Mouse (Mus musculus) fibroblast of lung, adult 2 months (primary cell): Measurements from ENCODE around the gene Brinp3.
"Not testable (repeated sequence)": the region's sequence is repeated elsewhere in the genome, so short reads cannot be mapped to it uniquely, and the experiment has no call there.

Experiments
- DNase-seq: peaks from one replicate; pipeline ENCODE4 v3.0.0-alpha.2; 2011; ENCODE audit warnings: low read depth

Gene Brinp3

GRCm38 (mm10) chr1:146494681-146495331, at the start of gene Brinp3:
Gene Brinp3 (plus strand): TSS chr1:146494760.
- DNase-seq = no peak

GRCm38 (mm10) chr1:146494221-146494620, 339 bp upstream of the Brinp3 start:
- no peak for DNase-seq

GRCm38 (mm10) chr1:146495386-146495785, 826 bp downstream of the Brinp3 start:
- no peak for DNase-seq

- no peak for DNase-seq
Observed at GRCm38 (mm10) chr1:146497381-146498081, 3.0 kb downstream of the Brinp3 start.

GRCm38 (mm10) chr1:146498085-146498779, 3.7 kb downstream of the Brinp3 start:
- no peak for DNase-seq

GRCm38 (mm10) chr1:146498780-146499114, 4.2 kb downstream of the Brinp3 start:
- no peak for DNase-seq

GRCm38 (mm10) chr1:146515377-146515776, 20.8 kb downstream of the Brinp3 start:
- DNase-seq = no peak

- DNase-seq = no peak
Observed at GRCm38 (mm10) chr1:146523727-146524573, 29.4 kb downstream of the Brinp3 start.

GRCm38 (mm10) chr1:146528572-146528971, 34.0 kb downstream of the Brinp3 start:
- no peak for DNase-seq

- DNase-seq = no peak
Observed at GRCm38 (mm10) chr1:146546847-146547428, 52.4 kb downstream of the Brinp3 start.

GRCm38 (mm10) chr1:146556982-146557381, 62.4 kb downstream of the Brinp3 start:
- no peak for DNase-seq

GRCm38 (mm10) chr1:146562144-146562543, 67.6 kb downstream of the Brinp3 start:
- no peak for DNase-seq

GRCm38 (mm10) chr1:146584181-146584580, 89.6 kb downstream of the Brinp3 start:
- no peak for DNase-seq

GRCm38 (mm10) chr1:146632895-146633294, 138.3 kb downstream of the Brinp3 start:
- no peak for DNase-seq

GRCm38 (mm10) chr1:146657214-146657613, 162.7 kb downstream of the Brinp3 start:
- no peak for DNase-seq

- no peak for DNase-seq
Observed at GRCm38 (mm10) chr1:146700724-146701123, 206.2 kb downstream of the Brinp3 start.

- DNase-seq = no peak
Observed at GRCm38 (mm10) chr1:146719556-146719955, 225.0 kb downstream of the Brinp3 start.

- DNase-seq = not testable (repeated sequence)
Observed at GRCm38 (mm10) chr1:146724784-146725513, 230.4 kb downstream of the Brinp3 start.

GRCm38 (mm10) chr1:146751066-146751465, 256.5 kb downstream of the Brinp3 start:
- no peak for DNase-seq

- no peak for DNase-seq
Observed at GRCm38 (mm10) chr1:146783259-146783658, 288.7 kb downstream of the Brinp3 start.

- no peak for DNase-seq
Observed at GRCm38 (mm10) chr1:146787236-146787635, 292.7 kb downstream of the Brinp3 start.
